Mouse (Mus musculus): Measurements from ENCODE around the gene Gm7544. TPM values are rescaled to one million over a fixed set of nuclear protein-coding genes. Genes with fewer than 3 reads are reported as not detected.
"Not testable (repeated sequence)": the region's sequence is repeated elsewhere in the genome, so short reads cannot be mapped to it uniquely, and the experiment has no call there.

Gene Gm7544
- 0.14 TPM in 1 of 2 replicates, not detected in the other for polyA plus RNA-seq (2012; rRNA removed)
- not detected in 2 replicates for polyA plus RNA-seq (2014; fragmentation: Nextera tagmentation; extraction: Ambion mirVana)

DNA sequence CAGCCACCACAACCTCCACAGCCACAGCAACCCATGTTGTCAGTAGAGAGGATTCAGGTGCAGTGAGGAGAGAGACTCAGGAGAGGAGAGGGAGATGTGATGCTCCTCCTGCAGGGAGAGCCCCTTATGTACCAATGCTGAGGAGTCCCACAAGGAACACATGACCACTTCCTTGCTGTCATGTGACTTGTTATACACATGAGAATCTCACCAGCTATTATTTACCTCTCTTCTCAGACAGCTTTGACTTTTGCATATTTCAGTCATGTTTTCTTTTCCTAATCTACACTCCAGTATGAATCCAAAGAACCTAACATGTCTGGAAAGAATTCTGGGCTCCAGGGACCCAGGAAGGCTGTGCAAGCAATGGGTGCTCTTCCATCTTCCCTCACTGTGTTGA is at the start of gene Gm7544:
Gene Gm7544, minus strand, starts transcription at position 101 of the 400 bp plus-strand sequence.
- not testable (repeated sequence) for H3K27me3 ChIP-seq (ENCODE audit: control insufficient read depth, insufficient read depth, low read length); H3K4me2 ChIP-seq (replicated peaks; ENCODE audit: low read depth, low read length, severe bottlenecking); H3K27ac ChIP-seq (replicated peaks; ENCODE audit: low read depth, low read length); ATAC-seq (ENCODE audit: low FRiP score, low read depth); H3K9ac ChIP-seq (ENCODE audit: low read depth, low read length, severe bottlenecking); H3K36me3 ChIP-seq (ENCODE audit: control insufficient read depth, insufficient read depth, low read length); H3K4me1 ChIP-seq (ENCODE audit: control insufficient read depth, insufficient read depth, low read length); H3K9me3 ChIP-seq (ENCODE audit: control insufficient read depth, low read length); DNase-seq (ENCODE audit: low spot score); H3K4me3 ChIP-seq (replicated peaks; ENCODE audit: low read length)

DNA sequence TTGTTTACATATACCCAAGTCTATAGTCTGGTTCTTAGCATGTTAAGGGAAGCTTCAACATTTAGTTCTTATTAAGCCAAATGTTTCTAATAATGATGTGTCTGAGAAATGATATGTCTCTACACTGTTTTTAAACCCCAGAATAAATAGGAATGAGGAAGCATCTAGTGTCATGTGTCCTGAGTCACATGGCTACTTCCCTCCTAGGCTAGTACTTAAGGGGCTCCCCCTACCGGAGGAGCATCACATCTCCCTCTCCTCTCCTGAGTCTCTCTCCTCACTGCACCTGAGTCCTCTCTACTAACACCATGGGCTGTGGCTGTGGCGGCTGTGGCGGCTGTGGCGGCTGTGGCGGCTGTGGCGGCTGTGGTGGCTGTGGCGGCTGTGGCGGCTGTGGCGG is 44.5 kb upstream of the Gm7544 start, which contains the start of gene Gm47959:
Gene Gm47959, plus strand, starts transcription at position 243 of the 400 bp plus-strand sequence.
- not testable (repeated sequence) for H3K9me3 ChIP-seq (ENCODE audit: control insufficient read depth, low read length); H3K4me3 ChIP-seq (replicated peaks; ENCODE audit: low read length); H3K27me3 ChIP-seq (ENCODE audit: control insufficient read depth, insufficient read depth, low read length); H3K36me3 ChIP-seq (ENCODE audit: control insufficient read depth, insufficient read depth, low read length); ATAC-seq (ENCODE audit: low FRiP score, low read depth); H3K9ac ChIP-seq (ENCODE audit: low read depth, low read length, severe bottlenecking); H3K4me2 ChIP-seq (replicated peaks; ENCODE audit: low read depth, low read length, severe bottlenecking); DNase-seq (ENCODE audit: low spot score); H3K27ac ChIP-seq (replicated peaks; ENCODE audit: low read depth, low read length); H3K4me1 ChIP-seq (ENCODE audit: control insufficient read depth, insufficient read depth, low read length)
- 92% methylated on average over 8 of the region's 9 CpGs for WGBS

DNA sequence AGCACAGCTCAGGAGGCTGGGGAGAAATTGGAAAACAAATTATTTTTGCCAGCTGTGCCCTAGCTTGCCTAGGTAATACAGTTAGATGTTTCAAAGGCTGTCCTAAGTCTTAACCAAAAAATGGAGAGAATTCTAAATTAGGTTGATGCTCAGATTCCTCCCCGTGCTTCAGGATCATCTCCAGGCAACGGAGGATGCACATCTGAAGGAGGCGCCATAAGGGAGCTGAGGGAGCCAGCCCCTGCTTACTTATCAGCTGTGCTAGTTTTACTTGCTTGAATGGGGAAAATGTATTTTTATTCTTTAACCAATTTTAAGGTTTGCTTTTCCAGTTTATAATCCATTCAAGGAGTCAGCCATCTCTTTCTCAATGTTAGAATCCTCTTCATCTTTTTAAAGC is 38.1 kb upstream of the Gm7544 start:
- 89% methylated on average over 3 of the region's 3 CpGs for WGBS
- Histone ChIP-seq H3K27ac (replicated peaks; ENCODE audit: low read depth, low read length) (no peak overlapping the region), H3K9me3 (ENCODE audit: control insufficient read depth, low read length) (no peaks in the 10 kb centered on the region), H3K9ac (ENCODE audit: low read depth, low read length, severe bottlenecking) (no peak overlapping the region), H3K4me2 (replicated peaks; ENCODE audit: low read depth, low read length, severe bottlenecking) (no peak overlapping the region), H3K4me3 (replicated peaks; ENCODE audit: low read length) (no peak overlapping the region), H3K36me3 (ENCODE audit: control insufficient read depth, insufficient read depth, low read length) (no peaks in the 10 kb centered on the region), H3K27me3 (ENCODE audit: control insufficient read depth, insufficient read depth, low read length) (no peaks in the 10 kb centered on the region), H3K4me1 (ENCODE audit: control insufficient read depth, insufficient read depth, low read length) (0 out of 2 replicates have a peak, but pooled peaks cover 4% of the 10 kb centered on the region)
- ATAC-seq (ENCODE audit: low FRiP score, low read depth) = no peak
- no peak for TF ChIP-seq POLR2A (IDR thresholded peaks at IDR 0.05; ENCODE audit: borderline replicate concordance, extremely low read depth, insufficient read depth, insufficient read length)
- no peak for DNase-seq (ENCODE audit: low spot score)

DNA sequence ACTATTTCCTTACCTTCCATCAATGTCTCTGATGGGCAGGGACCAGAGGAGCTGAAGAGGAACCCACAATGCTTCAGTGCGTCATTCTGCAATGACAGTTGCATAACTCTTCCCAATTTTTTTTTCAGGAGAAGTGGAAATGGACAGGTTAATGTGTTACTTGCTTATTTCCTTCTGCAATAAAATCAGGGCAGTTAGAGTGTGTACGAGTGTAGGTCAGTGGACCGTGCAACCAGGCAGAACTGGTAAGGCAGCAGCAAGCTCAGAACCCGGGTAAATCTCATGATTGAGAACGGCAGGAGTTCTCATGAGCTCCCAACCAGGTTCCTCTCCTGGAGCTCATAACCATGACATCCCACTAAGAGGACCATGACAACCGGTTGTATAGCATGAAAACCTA is 36.3 kb upstream of the Gm7544 start:
- no peak for TF ChIP-seq POLR2A (IDR thresholded peaks at IDR 0.05; ENCODE audit: borderline replicate concordance, extremely low read depth, insufficient read depth, insufficient read length)
- H3K9ac ChIP-seq (ENCODE audit: low read depth, low read length, severe bottlenecking) = no peak overlapping the region
- 84% methylated on average over 6 of the region's 6 CpGs for WGBS
- H3K4me3 ChIP-seq (replicated peaks; ENCODE audit: low read length) = no peak overlapping the region
- H3K36me3 ChIP-seq (ENCODE audit: control insufficient read depth, insufficient read depth, low read length) = no peaks in the 10 kb centered on the region
- no peak overlapping the region for H3K4me2 ChIP-seq (replicated peaks; ENCODE audit: low read depth, low read length, severe bottlenecking)
- H3K9me3 ChIP-seq (ENCODE audit: control insufficient read depth, low read length) = no peaks in the 10 kb centered on the region
- ATAC-seq (ENCODE audit: low FRiP score, low read depth) (no peak), DNase-seq (ENCODE audit: low spot score) (no peak)
- no peaks in the 10 kb centered on the region for H3K27me3 ChIP-seq (ENCODE audit: control insufficient read depth, insufficient read depth, low read length)
- 0 out of 2 replicates have a peak, but pooled peaks cover 4% of the 10 kb centered on the region for H3K4me1 ChIP-seq (ENCODE audit: control insufficient read depth, insufficient read depth, low read length)
- H3K27ac ChIP-seq (replicated peaks; ENCODE audit: low read depth, low read length) = no peak overlapping the region

DNA sequence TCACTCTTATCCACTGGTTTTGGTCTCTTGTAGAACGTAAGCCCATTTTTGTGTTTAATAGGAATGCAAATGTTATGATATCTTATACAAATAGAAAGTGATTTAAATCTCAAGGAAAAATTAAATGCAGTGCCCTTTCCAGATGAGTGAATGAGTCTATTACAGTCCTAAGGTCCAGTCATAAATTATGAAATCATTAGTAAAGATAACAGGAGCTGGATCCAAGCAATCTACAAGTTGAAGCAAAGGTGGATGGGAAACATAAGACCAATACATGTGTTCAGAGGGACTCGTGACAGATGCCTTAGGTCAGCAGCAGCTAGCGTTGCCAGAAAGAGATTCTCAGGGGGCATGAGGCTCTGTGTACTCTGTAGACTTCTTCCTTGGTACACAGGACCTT is 35.8 kb upstream of the Gm7544 start:
- no peak overlapping the region for H3K4me3 ChIP-seq (replicated peaks; ENCODE audit: low read length)
- H3K4me1 ChIP-seq (ENCODE audit: control insufficient read depth, insufficient read depth, low read length) = 0 out of 2 replicates have a peak, but pooled peaks cover 4% of the 10 kb centered on the region
- DNase-seq (ENCODE audit: low spot score) = no peak
- no peak for ATAC-seq (ENCODE audit: low FRiP score, low read depth)
- H3K9ac ChIP-seq (ENCODE audit: low read depth, low read length, severe bottlenecking) = no peak overlapping the region
- TF ChIP-seq POLR2A (IDR thresholded peaks at IDR 0.05; ENCODE audit: borderline replicate concordance, extremely low read depth, insufficient read depth, insufficient read length) = no peak
- no peak overlapping the region for H3K4me2 ChIP-seq (replicated peaks; ENCODE audit: low read depth, low read length, severe bottlenecking)
- no peaks in the 10 kb centered on the region for H3K27me3 ChIP-seq (ENCODE audit: control insufficient read depth, insufficient read depth, low read length)
- WGBS = 75% methylated on average over 3 of the region's 3 CpGs
- no peaks in the 10 kb centered on the region for H3K36me3 ChIP-seq (ENCODE audit: control insufficient read depth, insufficient read depth, low read length)
- no peaks in the 10 kb centered on the region for H3K9me3 ChIP-seq (ENCODE audit: control insufficient read depth, low read length)
- no peak overlapping the region for H3K27ac ChIP-seq (replicated peaks; ENCODE audit: low read depth, low read length)

DNA sequence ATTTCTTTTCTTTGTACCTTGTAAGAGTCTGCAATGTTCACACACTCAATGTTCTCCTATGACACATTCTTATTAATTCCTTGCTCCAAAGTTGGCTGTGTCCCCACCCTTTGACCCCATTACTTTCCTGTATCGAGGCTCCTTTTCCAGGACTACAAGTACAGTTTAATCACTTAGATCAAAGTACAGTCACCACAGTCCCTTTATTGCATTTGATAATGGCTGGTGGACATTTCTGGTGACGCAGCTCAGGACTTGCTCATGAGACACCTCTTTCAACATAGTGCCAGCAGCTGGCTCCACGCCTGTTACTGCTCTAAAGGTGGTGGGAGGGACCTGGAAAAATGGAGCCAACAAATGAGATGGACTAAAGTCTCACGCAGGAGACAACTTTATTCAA is 35.2 kb upstream of the Gm7544 start:
- Histone ChIP-seq H3K4me2 (replicated peaks; ENCODE audit: low read depth, low read length, severe bottlenecking) (no peak overlapping the region), H3K27ac (replicated peaks; ENCODE audit: low read depth, low read length) (no peak overlapping the region), H3K4me3 (replicated peaks; ENCODE audit: low read length) (no peak overlapping the region), H3K36me3 (ENCODE audit: control insufficient read depth, insufficient read depth, low read length) (no peaks in the 10 kb centered on the region), H3K9ac (ENCODE audit: low read depth, low read length, severe bottlenecking) (no peak overlapping the region), H3K9me3 (ENCODE audit: control insufficient read depth, low read length) (no peaks in the 10 kb centered on the region), H3K4me1 (ENCODE audit: control insufficient read depth, insufficient read depth, low read length) (0 out of 2 replicates have a peak, but pooled peaks cover 4% of the 10 kb centered on the region), H3K27me3 (ENCODE audit: control insufficient read depth, insufficient read depth, low read length) (no peaks in the 10 kb centered on the region)
- TF ChIP-seq POLR2A (IDR thresholded peaks at IDR 0.05; ENCODE audit: borderline replicate concordance, extremely low read depth, insufficient read depth, insufficient read length) = no peak
- ATAC-seq (ENCODE audit: low FRiP score, low read depth) (no peak), DNase-seq (ENCODE audit: low spot score) (no peak)
- WGBS = 50% methylated on average over 4 of the region's 4 CpGs
